Mouse (Mus musculus): ENCODE results near the gene 2410015M20Rik.

Gene 2410015M20Rik

GRCm38 (mm10) chr17:56615136-56615784 is 5.7 kb upstream of the 2410015M20Rik start:
- TF ChIP-seq GATA4 (IDR thresholded peaks at IDR 0.05; ENCODE audit: insufficient replicate concordance, low read length): no peak

- TF ChIP-seq GATA4 (IDR thresholded peaks at IDR 0.05; ENCODE audit: insufficient replicate concordance, low read length): no peak
Measured at GRCm38 (mm10) chr17:56614391-56615135, 5.0 kb upstream of the 2410015M20Rik start.

GRCm38 (mm10) chr17:56613236-56613844 is 3.8 kb upstream of the 2410015M20Rik start, which contains the start of gene Rpl36:
Gene Rpl36, plus strand, starts transcription at chr17:56613416.
- TF ChIP-seq GATA4 (IDR thresholded peaks at IDR 0.05; ENCODE audit: insufficient replicate concordance, low read length): peak; percentile 28; the same call in 1 of the 2 replicates

GRCm38 (mm10) chr17:56611861-56612564 is 2.4 kb upstream of the 2410015M20Rik start:
- no peak for TF ChIP-seq GATA4 (IDR thresholded peaks at IDR 0.05; ENCODE audit: insufficient replicate concordance, low read length)

- no peak for TF ChIP-seq GATA4 (IDR thresholded peaks at IDR 0.05; ENCODE audit: insufficient replicate concordance, low read length)
Measured at GRCm38 (mm10) chr17:56611323-56611722, 1.8 kb upstream of the 2410015M20Rik start.

- TF ChIP-seq GATA4 (IDR thresholded peaks at IDR 0.05; ENCODE audit: insufficient replicate concordance, low read length): no peak
Measured at GRCm38 (mm10) chr17:56608699-56609098, 872 bp downstream of the 2410015M20Rik start.

- no peak for TF ChIP-seq GATA4 (IDR thresholded peaks at IDR 0.05; ENCODE audit: insufficient replicate concordance, low read length)
Measured at GRCm38 (mm10) chr17:56607521-56608062, 2.0 kb downstream of the 2410015M20Rik start.

- no peak for TF ChIP-seq GATA4 (IDR thresholded peaks at IDR 0.05; ENCODE audit: insufficient replicate concordance, low read length)
Measured at GRCm38 (mm10) chr17:56605431-56605830, 4.1 kb downstream of the 2410015M20Rik start.

GRCm38 (mm10) chr17:56604422-56604821 is 5.1 kb downstream of the 2410015M20Rik start:
- TF ChIP-seq GATA4 (IDR thresholded peaks at IDR 0.05; ENCODE audit: insufficient replicate concordance, low read length): no peak

GRCm38 (mm10) chr17:56604070-56604380 is 5.5 kb downstream of the 2410015M20Rik start:
- TF ChIP-seq GATA4 (IDR thresholded peaks at IDR 0.05; ENCODE audit: insufficient replicate concordance, low read length): no peak

GRCm38 (mm10) chr17:56603186-56604069 is 6.1 kb downstream of the 2410015M20Rik start:
- TF ChIP-seq GATA4 (IDR thresholded peaks at IDR 0.05; ENCODE audit: insufficient replicate concordance, low read length): no peak

- TF ChIP-seq GATA4 (IDR thresholded peaks at IDR 0.05; ENCODE audit: insufficient replicate concordance, low read length): no peak
Measured at GRCm38 (mm10) chr17:56593527-56594271, 15.9 kb downstream of the 2410015M20Rik start.

- TF ChIP-seq GATA4 (IDR thresholded peaks at IDR 0.05; ENCODE audit: insufficient replicate concordance, low read length): no peak
Measured at GRCm38 (mm10) chr17:56592553-56592952, 17.0 kb downstream of the 2410015M20Rik start.

- no peak for TF ChIP-seq GATA4 (IDR thresholded peaks at IDR 0.05; ENCODE audit: insufficient replicate concordance, low read length)
Measured at GRCm38 (mm10) chr17:56588921-56589320, 20.6 kb downstream of the 2410015M20Rik start.

Data from liver, adult (tissue).